Mouse (Mus musculus) layer of hippocampus, adult 8-10 months (tissue): Measurements from ENCODE around the gene 3110040N11Rik. TPM values are rescaled to one million over a fixed set of nuclear protein-coding genes. Genes with fewer than 3 reads are reported as not detected.
"Not testable (repeated sequence)": the region's sequence is repeated elsewhere in the genome, so short reads cannot be mapped to it uniquely, and the experiment has no call there.

Experiments used
- DNase-seq, 2 experiments: peaks; one replicate each; pipeline ENCODE4 v3.0.0; 2022; ENCODE audit warnings: low spot score in 2 of 2
- total RNA-seq, 4 experiments: library from RNA; stranded (reverse); gene quantifications; 2 replicates each; pipeline ENCODE4 v1.2.4; 2022

The 3110040N11Rik gene
- total RNA-seq: 10 to 100 TPM; 20.8 to 27.8 (median 25.9) TPM

GRCm38 (mm10) chr7:81789095-81789757 lies at the start of gene 3110040N11Rik:
3110040N11Rik (minus strand) TSS chr7:81789478.
- DNase-seq: peak; percentile 74 to 80

DNA sequence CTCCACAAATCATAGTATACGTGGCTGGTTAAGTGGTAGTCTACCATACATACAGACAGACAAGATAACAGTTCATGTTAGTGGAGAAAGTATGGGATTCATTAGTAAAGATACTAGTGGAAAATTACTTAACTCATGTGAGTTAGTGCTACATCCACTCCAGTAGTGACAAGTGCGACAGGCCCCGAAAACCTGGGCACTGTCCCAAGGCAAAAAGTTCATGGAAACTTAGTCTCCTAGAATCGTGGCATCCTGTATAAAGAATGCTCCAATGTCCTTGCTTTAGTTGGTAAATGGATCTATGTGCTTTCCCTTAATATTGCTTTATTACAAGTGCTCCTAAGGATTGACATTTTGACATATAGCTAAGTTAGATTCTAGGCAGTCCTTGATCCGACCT lies 48.5 kb upstream of the 3110040N11Rik start:
- not testable (repeated sequence) for DNase-seq

GRCm38 (mm10) chr7:81835430-81835829 lies 46.2 kb upstream of the 3110040N11Rik start:
- no peak for DNase-seq

GRCm38 (mm10) chr7:81834847-81835246 lies 45.6 kb upstream of the 3110040N11Rik start:
- DNase-seq: no peak

DNA sequence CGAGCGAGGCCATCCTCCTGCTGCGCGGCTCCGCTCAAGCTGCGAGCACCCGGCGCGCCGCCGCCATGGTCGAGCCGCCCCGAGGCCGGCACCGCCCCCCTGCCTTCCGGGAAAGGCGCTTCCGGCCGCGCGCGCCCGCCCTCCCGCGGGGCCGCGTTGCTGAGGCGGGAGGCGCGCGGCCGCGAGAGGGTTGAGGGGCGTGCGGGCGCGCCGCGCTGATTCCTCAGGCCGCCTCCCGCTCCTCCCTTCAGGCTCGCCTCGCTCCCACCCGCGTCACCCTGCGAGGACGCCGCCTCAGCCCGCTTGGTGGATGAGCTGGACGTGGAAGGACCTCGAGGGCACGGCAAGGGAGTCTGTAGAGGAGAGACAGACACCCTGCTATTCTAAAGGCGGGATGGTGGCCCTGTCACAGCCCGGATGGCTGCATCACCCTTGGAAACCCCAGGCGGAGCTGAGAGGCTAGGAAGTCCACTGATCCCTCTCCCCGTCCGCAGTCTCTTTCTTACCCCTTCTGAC lies 40.2 kb upstream of the 3110040N11Rik start, which contains the start of gene Btbd1:
Gene Btbd1, minus strand, starts transcription at position 53 of the 516 bp plus-strand sequence.
- peak; percentile 53 to 73 for DNase-seq

- peak; percentile 30 to 41 for DNase-seq
Observed at GRCm38 (mm10) chr7:81828681-81829378, 39.6 kb upstream of the 3110040N11Rik start.

GRCm38 (mm10) chr7:81827806-81828667 lies 38.8 kb upstream of the 3110040N11Rik start:
- DNase-seq: no peak

DNA sequence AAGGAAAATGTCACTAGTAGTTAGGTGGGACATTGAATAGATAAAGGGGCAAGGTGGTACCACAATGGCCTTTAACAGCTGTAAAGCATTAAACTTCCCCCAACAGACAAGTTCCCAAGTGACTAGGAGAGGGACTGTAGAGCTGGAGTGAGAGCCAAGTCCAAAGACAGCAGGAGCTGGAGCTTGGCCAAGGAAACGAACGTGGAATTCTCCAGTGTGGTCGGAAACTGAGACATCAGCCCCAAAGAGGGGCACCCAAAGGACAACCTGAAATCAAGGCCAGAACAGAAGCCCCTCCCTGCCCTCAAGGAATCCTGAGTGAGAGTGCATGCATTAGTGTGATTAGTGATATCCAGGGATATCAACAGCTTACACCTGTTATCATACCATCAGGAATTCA lies 36.1 kb upstream of the 3110040N11Rik start:
- no peak for DNase-seq

GRCm38 (mm10) chr7:81824906-81825305 lies 35.6 kb upstream of the 3110040N11Rik start:
- DNase-seq: no peak

GRCm38 (mm10) chr7:81806067-81806466 lies 16.8 kb upstream of the 3110040N11Rik start:
- DNase-seq: no peak

GRCm38 (mm10) chr7:81788536-81788935 lies 742 bp downstream of the 3110040N11Rik start:
- DNase-seq: no peak

GRCm38 (mm10) chr7:81777667-81778218 lies 11.5 kb downstream of the 3110040N11Rik start:
- DNase-seq: no peak

DNA sequence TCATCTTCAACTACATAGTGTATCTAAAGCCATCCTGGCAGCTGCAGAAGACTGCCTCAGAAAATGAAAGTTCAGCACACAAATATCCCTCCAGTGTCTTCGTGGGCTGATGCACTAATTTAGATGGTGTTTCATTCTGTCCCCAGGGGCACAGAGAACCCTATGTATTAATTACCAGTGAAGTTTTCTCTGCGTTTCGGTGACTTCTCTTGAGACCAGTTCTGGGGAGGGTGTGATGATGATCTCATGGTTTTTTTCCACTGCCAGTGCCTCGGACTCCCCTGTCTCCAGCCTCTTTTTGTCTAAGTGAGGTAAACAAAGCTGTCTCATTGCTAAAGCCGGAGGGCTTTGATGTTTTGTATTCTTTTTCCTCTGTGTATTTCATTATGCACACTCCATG lies 14.0 kb downstream of the 3110040N11Rik start:
- no peak for DNase-seq

DNA sequence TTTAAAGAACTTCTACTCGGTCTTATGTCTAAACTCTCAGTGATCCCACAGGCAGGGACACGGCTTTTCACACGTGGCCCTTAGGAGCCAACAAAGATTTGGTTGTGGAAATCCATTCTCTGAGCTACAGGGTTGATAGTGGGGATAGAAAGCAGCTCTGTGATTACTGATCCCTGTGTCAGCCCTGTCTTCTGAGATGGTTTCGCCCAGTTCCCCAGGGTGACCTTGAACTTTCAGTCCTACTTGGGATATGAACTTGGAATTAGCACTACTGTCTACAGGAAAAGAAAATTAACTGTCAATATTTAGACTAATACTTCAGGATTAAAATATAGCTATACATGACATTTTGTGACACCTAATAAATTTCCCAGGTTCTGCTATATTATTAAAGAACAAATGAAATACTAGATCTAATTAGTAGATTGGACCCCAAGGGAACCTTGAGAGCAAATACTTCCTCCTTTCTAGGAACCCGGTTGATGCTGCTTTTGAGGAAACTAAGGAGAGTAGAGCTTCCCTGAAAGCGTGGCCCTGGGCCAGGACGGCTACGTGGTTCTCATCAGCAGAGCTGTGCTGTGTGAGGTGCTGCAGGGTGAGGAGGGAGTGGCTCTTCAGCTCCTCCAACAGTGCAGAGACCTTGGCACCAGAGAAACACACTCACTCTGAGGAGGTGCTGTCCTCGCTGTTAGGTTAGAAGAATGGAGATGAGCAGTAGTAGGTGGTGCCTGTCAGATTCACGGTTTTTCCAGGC lies 16.3 kb downstream of the 3110040N11Rik start:
- DNase-seq: no peak

GRCm38 (mm10) chr7:81763110-81763845 lies 26.0 kb downstream of the 3110040N11Rik start:
- DNase-seq: no peak

- DNase-seq: peak; percentile 76 to 81
Observed at GRCm38 (mm10) chr7:81762180-81763109, 26.8 kb downstream of the 3110040N11Rik start, which contains the start of gene Ramac. Ramac (plus strand) TSS chr7:81762925.

GRCm38 (mm10) chr7:81747956-81748355 lies 41.3 kb downstream of the 3110040N11Rik start:
- no peak for DNase-seq

DNA sequence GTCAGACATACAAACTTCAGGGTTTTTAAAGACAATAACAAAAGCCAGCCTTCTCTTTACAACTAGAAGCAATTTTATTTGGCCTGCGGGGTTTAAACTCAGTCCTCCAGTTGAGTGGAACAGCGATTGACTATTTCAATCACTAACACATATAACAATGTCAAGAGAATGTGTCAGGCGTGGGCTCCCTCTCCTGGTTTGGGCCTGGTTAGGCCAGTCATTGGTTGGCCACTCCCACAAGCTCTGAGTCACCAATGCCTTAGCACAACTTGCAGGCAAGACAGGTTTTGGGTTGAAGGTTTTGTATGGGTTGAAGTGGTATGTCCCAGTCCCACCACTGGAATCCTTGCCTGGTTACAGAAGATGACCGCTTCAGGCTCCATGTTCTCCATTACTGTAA lies 45.1 kb downstream of the 3110040N11Rik start:
- DNase-seq: no peak

GRCm38 (mm10) chr7:81740010-81740409 lies 49.3 kb downstream of the 3110040N11Rik start:
- no peak for DNase-seq
